Mouse (Mus musculus): ENCODE results near the gene Rhox3a.
"Not testable (repeated sequence)": the region's sequence is repeated elsewhere in the genome, so short reads cannot be mapped to it uniquely, and the experiment has no call there.

Gene Rhox3a

GRCm38 (mm10) chrX:37249619-37250018 is at the start of gene Rhox3a:
Gene Rhox3a (plus strand): TSS chrX:37249919.
- DNase-seq (ENCODE audit: low read depth) = not testable (repeated sequence)

GRCm38 (mm10) chrX:37210941-37211340 is 38.8 kb upstream of the Rhox3a start, which contains the start of gene Gm9:
Gene Gm9 (minus strand): TSS chrX:37211041.
- DNase-seq (ENCODE audit: low read depth) = no peak

- DNase-seq (ENCODE audit: low read depth) = not testable (repeated sequence)
Measured at GRCm38 (mm10) chrX:37222158-37222557, 27.6 kb upstream of the Rhox3a start, which contains the start of gene Rhox1. Gene Rhox1 (minus strand): TSS chrX:37222258.

- DNase-seq (ENCODE audit: low read depth) = not testable (repeated sequence)
Measured at GRCm38 (mm10) chrX:37244676-37245075, 5.0 kb upstream of the Rhox3a start, which contains the start of gene Rhox2a. Gene Rhox2a (plus strand): TSS chrX:37244976.

GRCm38 (mm10) chrX:37265038-37265437 is 15.3 kb downstream of the Rhox3a start, which contains the start of gene Rhox4a:
Gene Rhox4a (plus strand): TSS chrX:37265338.
- not testable (repeated sequence) for DNase-seq (ENCODE audit: low read depth)
